Mouse (Mus musculus): Measurements from ENCODE around the gene Fbxl2.

DNA sequence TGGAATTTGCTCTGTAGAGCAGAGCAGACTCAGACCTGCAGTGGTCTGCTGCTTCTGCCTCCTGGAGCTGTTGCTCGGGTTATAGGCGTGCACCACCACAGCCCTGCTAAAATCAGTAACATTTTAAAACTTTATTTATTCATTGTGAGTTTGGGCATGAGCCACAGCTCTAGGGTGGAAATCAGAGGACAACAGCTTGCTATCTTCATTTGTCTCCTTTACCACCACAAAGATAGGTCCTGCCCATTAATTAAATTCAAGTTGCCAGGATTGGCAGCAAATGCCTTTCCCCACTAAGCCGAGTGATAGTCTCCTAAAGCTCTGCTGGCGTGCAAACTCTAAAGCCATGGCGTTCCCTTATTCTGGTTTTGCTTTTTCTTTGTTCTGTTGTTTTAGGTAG, 110.4 kb downstream of the Fbxl2 start:
- TF ChIP-seq EP300 (IDR thresholded peaks at IDR 0.05; ENCODE audit: low read depth): no peak
- no peak for TF ChIP-seq CTCF (IDR thresholded peaks at IDR 0.05; ENCODE audit: low read depth)

Measured in heart, postnatal 0 days (tissue).